ENCODE assay signal across 20 mouse cellular contexts in the genomic region with DNA sequence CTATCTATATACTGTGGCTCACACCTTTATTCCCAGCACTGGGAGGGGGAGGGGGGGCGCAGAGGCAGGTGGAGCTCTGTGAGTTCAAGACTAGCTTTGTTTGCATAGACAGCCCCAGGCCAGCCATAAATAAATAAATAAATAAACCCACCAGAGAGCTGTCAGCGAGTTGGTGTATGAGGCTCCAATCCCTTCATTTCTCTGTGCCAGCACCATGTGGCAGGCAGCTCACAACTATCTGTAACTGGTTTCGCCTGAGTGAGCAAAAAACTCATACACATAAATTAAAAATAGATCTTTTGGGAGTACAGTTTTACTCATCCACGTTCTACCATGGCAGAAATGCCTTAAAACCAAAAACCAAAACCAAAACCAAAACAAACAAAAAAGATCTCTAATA. TPM values are rescaled to one million over a fixed set of nuclear protein-coding genes. Genes with fewer than 3 reads are reported as not detected.
DNase-seq lines count a peak whose midpoint lies in the region; ATAC-seq lines count a peak whose summit lies in the region.
"Had no signal": no experiment of that assay in that cellular context is flagged by ENCODE, and none has a peak within 500 bp of the region (broad histone marks: within the 10 kb centered on the region; RNA-seq: fewer than 3 reads in every experiment).

No protein-coding gene starts in this region.

- H3K27ac ChIP-seq in forebrain, embryonic 15.5 days (replicated peaks) = peak overlapping the region; percentile 45; the same call in 1 of the 2 replicates
- no peak overlapping the region for H3K27ac ChIP-seq in forebrain, embryonic 14.5 days (ENCODE audit: low read depth, low read length)
- H3K27ac ChIP-seq in hindbrain, embryonic 16.5 days (ENCODE audit: low read depth, low read length) = peak overlapping the region; percentile 12; the same call in 1 of the 2 replicates
- no peak overlapping the region for H3K27ac ChIP-seq in hindbrain, embryonic 11.5 days (ENCODE audit: low read depth, low read length)
- 0 out of 2 replicates have a peak overlapping the region, but pooled peaks have one; percentile 18 for H3K27ac ChIP-seq in neural tube, embryonic 13.5 days (replicated peaks)
- H3K27ac ChIP-seq in neural tube, embryonic 15.5 days (replicated peaks) = no peak overlapping the region
- H3K27ac ChIP-seq: embryonic facial prominence, embryonic 15.5 days; forebrain, embryonic 10.5 days; heart, embryonic 13.5 days; hindbrain, embryonic 15.5 days had no signal

- peaks cover 30% of the 10 kb centered on the region for H3K4me1 ChIP-seq in forebrain, embryonic 15.5 days
- peaks cover 7% of the 10 kb centered on the region for H3K4me1 ChIP-seq in forebrain, embryonic 14.5 days (ENCODE audit: control insufficient read depth, insufficient read depth, low read length)
- peaks cover 22% of the 10 kb centered on the region for H3K4me1 ChIP-seq in hindbrain, embryonic 16.5 days (ENCODE audit: control insufficient read depth, insufficient read depth, low read depth, low read length)
- H3K4me1 ChIP-seq in hindbrain, embryonic 11.5 days (replicated peaks; ENCODE audit: control insufficient read depth, insufficient read depth, low read length) = peaks cover 9% of the 10 kb centered on the region; the same call in 1 of the 2 replicates
- H3K4me1 ChIP-seq in neural tube, embryonic 13.5 days (replicated peaks) = peaks cover 40% of the 10 kb centered on the region
- peaks cover 35% of the 10 kb centered on the region for H3K4me1 ChIP-seq in neural tube, embryonic 15.5 days

- H3K4me2 ChIP-seq in forebrain, embryonic 15.5 days (replicated peaks) = no peak overlapping the region
- no peak overlapping the region for H3K4me2 ChIP-seq in forebrain, embryonic 14.5 days (ENCODE audit: low read length)
- no peak overlapping the region for H3K4me2 ChIP-seq in hindbrain, embryonic 16.5 days (ENCODE audit: low read length)
- H3K4me2 ChIP-seq in hindbrain, embryonic 11.5 days (replicated peaks; ENCODE audit: low read depth, low read length) = no peak overlapping the region
- H3K4me2 ChIP-seq in neural tube, embryonic 13.5 days = no peak overlapping the region
- no peak overlapping the region for H3K4me2 ChIP-seq in neural tube, embryonic 15.5 days
- H3K4me2 ChIP-seq: embryonic facial prominence, embryonic 15.5 days; heart, embryonic 13.5 days; hindbrain, embryonic 15.5 days had no signal

- DNase-seq in forebrain, embryonic 14.5 days (ENCODE audit: low spot score) = no peak
- no peak for DNase-seq in hindbrain, embryonic 11.5 days (ENCODE audit: low spot score)
- DNase-seq in cerebellum, postnatal 14 days = no peak
- DNase-seq: adrenal gland, adult 2 months; adrenal gland, postnatal 25 days; cerebellum, adult 2 months; cerebellum, postnatal 10 days; embryo, embryonic 11 days; gastrocnemius, postnatal 36 days; heart, adult 11 months; heart, postnatal 36 days had no signal

- 78% methylated on average over 4 of the region's 4 CpGs for WGBS in forebrain, embryonic 15.5 days
- WGBS in forebrain, embryonic 14.5 days = 86% methylated on average over 4 of the region's 4 CpGs
- WGBS in hindbrain, embryonic 16.5 days = 62% methylated on average over 4 of the region's 4 CpGs
- 83% methylated on average over 4 of the region's 4 CpGs for WGBS in hindbrain, embryonic 11.5 days
- WGBS in neural tube, embryonic 13.5 days = 60% methylated on average over 4 of the region's 4 CpGs
- WGBS in neural tube, embryonic 15.5 days = 48% methylated on average over 4 of the region's 4 CpGs

- H3K4me3 ChIP-seq in forebrain, embryonic 15.5 days = no peak overlapping the region
- H3K4me3 ChIP-seq in forebrain, embryonic 14.5 days (ENCODE audit: low read depth, low read length) = no peak overlapping the region
- H3K4me3 ChIP-seq in hindbrain, embryonic 16.5 days (ENCODE audit: low read length) = no peak overlapping the region
- H3K4me3 ChIP-seq in hindbrain, embryonic 11.5 days (ENCODE audit: low read depth, low read length) = no peak overlapping the region
- H3K4me3 ChIP-seq in neural tube, embryonic 13.5 days = no peak overlapping the region
- no peak overlapping the region for H3K4me3 ChIP-seq in neural tube, embryonic 15.5 days (replicated peaks)
- H3K4me3 ChIP-seq: embryonic facial prominence, embryonic 15.5 days; erythroblast, embryonic 14.5 days; forebrain, embryonic 10.5 days; heart, embryonic 13.5 days; hindbrain, embryonic 15.5 days had no signal

- H3K36me3 ChIP-seq in forebrain, embryonic 15.5 days = peaks cover 4% of the 10 kb centered on the region; the same call in 1 of the 2 replicates
- H3K36me3 ChIP-seq in forebrain, embryonic 14.5 days (ENCODE audit: control insufficient read depth, insufficient read depth, low read length) = peaks cover 9% of the 10 kb centered on the region
- H3K36me3 ChIP-seq in hindbrain, embryonic 16.5 days (ENCODE audit: control insufficient read depth, insufficient read depth, low read length) = 0 out of 2 replicates have a peak, but pooled peaks cover 2% of the 10 kb centered on the region
- H3K36me3 ChIP-seq in hindbrain, embryonic 11.5 days (ENCODE audit: control insufficient read depth, insufficient read depth, low read length) = no peaks in the 10 kb centered on the region
- peaks cover 3% of the 10 kb centered on the region for H3K36me3 ChIP-seq in neural tube, embryonic 13.5 days
- peaks cover 5% of the 10 kb centered on the region for H3K36me3 ChIP-seq in neural tube, embryonic 15.5 days

- ATAC-seq in forebrain, embryonic 15.5 days (replicated peaks) = no peak
- no peak for ATAC-seq in forebrain, embryonic 14.5 days
- no peak for ATAC-seq in hindbrain, embryonic 16.5 days
- no peak for ATAC-seq in hindbrain, embryonic 11.5 days (ENCODE audit: low FRiP score)
- no peak for ATAC-seq in neural tube, embryonic 13.5 days (ENCODE audit: low read depth)
- no peak for ATAC-seq in neural tube, embryonic 15.5 days (ENCODE audit: low FRiP score)

- H3K9me3 ChIP-seq in forebrain, embryonic 15.5 days = no peaks in the 10 kb centered on the region
- no peaks in the 10 kb centered on the region for H3K9me3 ChIP-seq in forebrain, embryonic 14.5 days (replicated peaks; ENCODE audit: control insufficient read depth, low read length)
- no peaks in the 10 kb centered on the region for H3K9me3 ChIP-seq in hindbrain, embryonic 16.5 days (ENCODE audit: control insufficient read depth, low read length)
- no peaks in the 10 kb centered on the region for H3K9me3 ChIP-seq in hindbrain, embryonic 11.5 days (ENCODE audit: control insufficient read depth, low read length)
- no peaks in the 10 kb centered on the region for H3K9me3 ChIP-seq in neural tube, embryonic 13.5 days
- no peaks in the 10 kb centered on the region for H3K9me3 ChIP-seq in neural tube, embryonic 15.5 days (replicated peaks)
- H3K9me3 ChIP-seq: embryonic facial prominence, embryonic 15.5 days; forebrain, embryonic 10.5 days; heart, embryonic 13.5 days; hindbrain, embryonic 15.5 days had no signal

- H3K27me3 ChIP-seq in forebrain, embryonic 15.5 days = no peaks in the 10 kb centered on the region
- no peaks in the 10 kb centered on the region for H3K27me3 ChIP-seq in forebrain, embryonic 14.5 days (replicated peaks; ENCODE audit: control insufficient read depth, insufficient read depth, low read length)
- no peaks in the 10 kb centered on the region for H3K27me3 ChIP-seq in hindbrain, embryonic 16.5 days (replicated peaks; ENCODE audit: control insufficient read depth, insufficient read depth, low read length)
- no peaks in the 10 kb centered on the region for H3K27me3 ChIP-seq in hindbrain, embryonic 11.5 days (ENCODE audit: control insufficient read depth, insufficient read depth, low read length)
- H3K27me3 ChIP-seq in neural tube, embryonic 13.5 days = no peaks in the 10 kb centered on the region
- H3K27me3 ChIP-seq in neural tube, embryonic 15.5 days (replicated peaks) = no peaks in the 10 kb centered on the region
- H3K27me3 ChIP-seq: embryonic facial prominence, embryonic 15.5 days; heart, embryonic 13.5 days; hindbrain, embryonic 15.5 days had no signal

- H3K9ac ChIP-seq in forebrain, embryonic 15.5 days (replicated peaks) = no peak overlapping the region
- H3K9ac ChIP-seq in forebrain, embryonic 14.5 days (ENCODE audit: low read length) = no peak overlapping the region
- H3K9ac ChIP-seq in hindbrain, embryonic 16.5 days (ENCODE audit: low read depth, low read length) = no peak overlapping the region
- no peak overlapping the region for H3K9ac ChIP-seq in hindbrain, embryonic 11.5 days (ENCODE audit: low read depth, low read length)
- no peak overlapping the region for H3K9ac ChIP-seq in neural tube, embryonic 13.5 days
- no peak overlapping the region for H3K9ac ChIP-seq in neural tube, embryonic 15.5 days (replicated peaks)
- H3K9ac ChIP-seq: embryonic facial prominence, embryonic 15.5 days; heart, embryonic 13.5 days; hindbrain, embryonic 15.5 days had no signal

RNA-seq across cellular contexts. Expression of a gene that starts 5.6 kb away (rescaled TPM):
- polyA plus RNA-seq in forebrain, embryonic 15.5 days (2015; fragmentation: Nextera tagmentation; extraction: Ambion mirVana) = 146 and 152 TPM in 2 replicates
- polyA plus RNA-seq in forebrain, embryonic 14.5 days (2014; fragmentation: Nextera tagmentation; extraction: Ambion mirVana) = 66.6 and 88.4 TPM in 2 replicates
- polyA plus RNA-seq in hindbrain, embryonic 16.5 days (2015; fragmentation: Nextera tagmentation; extraction: Ambion mirVana) = 153 and 159 TPM in 2 replicates
- polyA plus RNA-seq in hindbrain, embryonic 11.5 days (2014; fragmentation: Nextera tagmentation; extraction: Ambion mirVana) = 55.4 and 62.8 TPM in 2 replicates
- 124 and 126 TPM in 2 replicates for polyA plus RNA-seq in neural tube, embryonic 13.5 days (2015; fragmentation: Nextera tagmentation; extraction: Ambion mirVana)
- 138 and 145 TPM in 2 replicates for polyA plus RNA-seq in neural tube, embryonic 15.5 days (2015; fragmentation: Nextera tagmentation; extraction: Ambion mirVana)

RNA-seq across cellular contexts. Expression of a gene that starts 5.8 kb away (rescaled TPM):
- 20.5 and 22.6 TPM in 2 replicates for polyA plus RNA-seq in forebrain, embryonic 15.5 days (2015; fragmentation: Nextera tagmentation; extraction: Ambion mirVana)
- 26.8 and 31.9 TPM in 2 replicates for polyA plus RNA-seq in forebrain, embryonic 14.5 days (2014; fragmentation: Nextera tagmentation; extraction: Ambion mirVana)
- polyA plus RNA-seq in hindbrain, embryonic 16.5 days (2015; fragmentation: Nextera tagmentation; extraction: Ambion mirVana) = 25.4 and 30.8 TPM in 2 replicates
- 21.5 and 27.5 TPM in 2 replicates for polyA plus RNA-seq in hindbrain, embryonic 11.5 days (2014; fragmentation: Nextera tagmentation; extraction: Ambion mirVana)
- polyA plus RNA-seq in neural tube, embryonic 13.5 days (2015; fragmentation: Nextera tagmentation; extraction: Ambion mirVana) = 22.2 and 23.0 TPM in 2 replicates
- polyA plus RNA-seq in neural tube, embryonic 15.5 days (2015; fragmentation: Nextera tagmentation; extraction: Ambion mirVana) = 21.3 and 26.8 TPM in 2 replicates

RNA-seq across cellular contexts. Expression of a gene that starts 29.4 kb away (rescaled TPM):
- polyA plus RNA-seq in forebrain, embryonic 15.5 days (2015; fragmentation: Nextera tagmentation; extraction: Ambion mirVana) = 60.0 and 60.3 TPM in 2 replicates
- polyA plus RNA-seq in forebrain, embryonic 14.5 days (2014; fragmentation: Nextera tagmentation; extraction: Ambion mirVana) = 48.1 and 57.8 TPM in 2 replicates
- 63.7 and 67.7 TPM in 2 replicates for polyA plus RNA-seq in hindbrain, embryonic 16.5 days (2015; fragmentation: Nextera tagmentation; extraction: Ambion mirVana)
- 41.9 and 44.5 TPM in 2 replicates for polyA plus RNA-seq in hindbrain, embryonic 11.5 days (2014; fragmentation: Nextera tagmentation; extraction: Ambion mirVana)
- polyA plus RNA-seq in neural tube, embryonic 13.5 days (2015; fragmentation: Nextera tagmentation; extraction: Ambion mirVana) = 51.4 and 52.0 TPM in 2 replicates
- polyA plus RNA-seq in neural tube, embryonic 15.5 days (2015; fragmentation: Nextera tagmentation; extraction: Ambion mirVana) = 59.0 and 63.2 TPM in 2 replicates

RNA-seq across cellular contexts. Expression of a gene that starts 52.6 kb away (rescaled TPM):
- 2.0 and 2.5 TPM in 2 replicates for polyA plus RNA-seq in forebrain, embryonic 15.5 days (2015; fragmentation: Nextera tagmentation; extraction: Ambion mirVana)
- 3.0 and 3.6 TPM in 2 replicates for polyA plus RNA-seq in forebrain, embryonic 14.5 days (2014; fragmentation: Nextera tagmentation; extraction: Ambion mirVana)
- polyA plus RNA-seq in hindbrain, embryonic 16.5 days (2015; fragmentation: Nextera tagmentation; extraction: Ambion mirVana) = 1.2 and 1.4 TPM in 2 replicates
- 6.3 and 6.8 TPM in 2 replicates for polyA plus RNA-seq in hindbrain, embryonic 11.5 days (2014; fragmentation: Nextera tagmentation; extraction: Ambion mirVana)
- 2.1 and 3.1 TPM in 2 replicates for polyA plus RNA-seq in neural tube, embryonic 13.5 days (2015; fragmentation: Nextera tagmentation; extraction: Ambion mirVana)
- polyA plus RNA-seq in neural tube, embryonic 15.5 days (2015; fragmentation: Nextera tagmentation; extraction: Ambion mirVana) = 1.4 and 1.9 TPM in 2 replicates

RNA-seq across cellular contexts. Expression of a gene that starts 57.4 kb away (rescaled TPM):
- 27.2 and 27.6 TPM in 2 replicates for polyA plus RNA-seq in forebrain, embryonic 15.5 days (2015; fragmentation: Nextera tagmentation; extraction: Ambion mirVana)
- 18.7 and 23.7 TPM in 2 replicates for polyA plus RNA-seq in forebrain, embryonic 14.5 days (2014; fragmentation: Nextera tagmentation; extraction: Ambion mirVana)
- polyA plus RNA-seq in hindbrain, embryonic 16.5 days (2015; fragmentation: Nextera tagmentation; extraction: Ambion mirVana) = 38.2 and 39.7 TPM in 2 replicates
- polyA plus RNA-seq in hindbrain, embryonic 11.5 days (2014; fragmentation: Nextera tagmentation; extraction: Ambion mirVana) = 13.9 and 18.6 TPM in 2 replicates
- polyA plus RNA-seq in neural tube, embryonic 13.5 days (2015; fragmentation: Nextera tagmentation; extraction: Ambion mirVana) = 26.0 and 26.3 TPM in 2 replicates
- polyA plus RNA-seq in neural tube, embryonic 15.5 days (2015; fragmentation: Nextera tagmentation; extraction: Ambion mirVana) = 32.7 and 35.8 TPM in 2 replicates

Comparison
In these comparisons a context has a peak if more than half of its experiments do, and no peak if none do; other contexts are left out.
1. H3K27ac ChIP-seq: peak in forebrain, embryonic 15.5 days (single experiment), hindbrain, embryonic 16.5 days (single experiment) and neural tube, embryonic 13.5 days (single experiment); none in forebrain, embryonic 14.5 days (single experiment), hindbrain, embryonic 11.5 days (single experiment) and neural tube, embryonic 15.5 days (single experiment).